Mouse (Mus musculus): ENCODE data around the gene Galk2. TPM values are rescaled to one million over a fixed set of nuclear protein-coding genes. Genes with fewer than 3 reads are reported as not detected.

Galk2 gene
- polyA plus RNA-seq, 1 experiment from 2014 or later = 35.2 TPM

- Histone ChIP-seq H3K9me3 (replicated peaks; ENCODE audit: control insufficient read depth, low read length) (no peaks in the 10 kb centered on the region), H3K27me3 (ENCODE audit: control insufficient read depth, insufficient read depth, low read length) (no peaks in the 10 kb centered on the region), H3K9ac (ENCODE audit: low read depth, low read length) (no peak overlapping the region), H3K4me1 (ENCODE audit: control insufficient read depth, insufficient read depth, low read length) (no peaks in the 10 kb centered on the region), H3K36me3 (ENCODE audit: control insufficient read depth, insufficient read depth, low read length) (peaks cover 18% of the 10 kb centered on the region), H3K4me3 (ENCODE audit: low read depth, low read length) (no peak overlapping the region), H3K4me2 (no peak overlapping the region), H3K27ac (ENCODE audit: low read depth, low read length) (no peak overlapping the region)
- no peak for ATAC-seq (replicated peaks; ENCODE audit: insufficient number of reproducible peaks, low FRiP score, low TSS enrichment)
- WGBS (ENCODE audit: insufficient replicate concordance) = 82% methylated on average over 7 of the region's 7 CpGs
These were observed 20.8 kb upstream of the Galk2 start for GRCm38 (mm10) chr2:125838091-125838490.

DNA sequence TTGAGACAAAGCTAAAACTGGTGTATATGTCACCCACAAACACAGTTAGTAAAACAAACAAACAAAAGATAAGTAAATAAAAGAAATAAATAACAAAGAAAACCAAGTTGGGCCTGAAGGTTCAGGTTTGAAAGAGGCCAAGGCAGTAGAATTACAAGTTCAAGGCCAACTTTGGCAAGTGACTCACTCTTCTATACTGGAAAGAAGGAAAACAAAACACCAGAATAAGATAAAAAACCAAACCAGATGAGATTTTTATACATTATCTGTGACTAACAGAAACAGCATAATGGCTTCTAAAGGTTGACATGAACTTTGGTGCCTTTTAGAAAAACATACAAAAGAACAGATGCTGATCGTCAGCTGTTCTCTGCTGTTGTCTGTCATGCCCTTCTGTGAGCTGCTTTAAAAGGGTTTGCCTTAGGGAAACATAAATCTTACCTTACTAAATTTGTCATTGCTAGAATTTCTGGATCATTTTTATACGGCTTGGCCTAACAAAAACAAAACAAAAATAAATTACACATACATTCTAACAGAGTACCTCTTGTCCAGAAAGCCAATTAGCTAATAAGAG lies 20.1 kb upstream of the Galk2 start:
- H3K4me3 ChIP-seq (ENCODE audit: low read depth, low read length) = no peak overlapping the region
- H3K9me3 ChIP-seq (replicated peaks; ENCODE audit: control insufficient read depth, low read length) = no peaks in the 10 kb centered on the region
- no peaks in the 10 kb centered on the region for H3K4me1 ChIP-seq (ENCODE audit: control insufficient read depth, insufficient read depth, low read length)
- H3K27ac ChIP-seq (ENCODE audit: low read depth, low read length) = no peak overlapping the region
- ATAC-seq (replicated peaks; ENCODE audit: insufficient number of reproducible peaks, low FRiP score, low TSS enrichment) = no peak
- peaks cover 19% of the 10 kb centered on the region for H3K36me3 ChIP-seq (ENCODE audit: control insufficient read depth, insufficient read depth, low read length)
- 71% methylated on average over 2 of the region's 2 CpGs for WGBS (ENCODE audit: insufficient replicate concordance)
- H3K9ac ChIP-seq (ENCODE audit: low read depth, low read length) = no peak overlapping the region
- H3K27me3 ChIP-seq (ENCODE audit: control insufficient read depth, insufficient read depth, low read length) = no peaks in the 10 kb centered on the region
- no peak overlapping the region for H3K4me2 ChIP-seq

- no peaks in the 10 kb centered on the region for H3K27me3 ChIP-seq (ENCODE audit: control insufficient read depth, insufficient read depth, low read length)
- no peak overlapping the region for H3K27ac ChIP-seq (ENCODE audit: low read depth, low read length)
- ATAC-seq (replicated peaks; ENCODE audit: insufficient number of reproducible peaks, low FRiP score, low TSS enrichment) = 0 out of 2 replicates have a peak, but pooled peaks have one; percentile 63
- peaks cover 6% of the 10 kb centered on the region; the same call in 1 of the 2 replicates for H3K36me3 ChIP-seq (ENCODE audit: control insufficient read depth, insufficient read depth, low read length)
- no peaks in the 10 kb centered on the region for H3K4me1 ChIP-seq (ENCODE audit: control insufficient read depth, insufficient read depth, low read length)
- H3K4me2 ChIP-seq = no peak overlapping the region
- H3K9ac ChIP-seq (ENCODE audit: low read depth, low read length) = no peak overlapping the region
- no peaks in the 10 kb centered on the region for H3K9me3 ChIP-seq (replicated peaks; ENCODE audit: control insufficient read depth, low read length)
- WGBS (ENCODE audit: insufficient replicate concordance) = 55% methylated on average over 2 of the region's 2 CpGs
- H3K4me3 ChIP-seq (ENCODE audit: low read depth, low read length) = no peak overlapping the region
These were observed 7.7 kb upstream of the Galk2 start for GRCm38 (mm10) chr2:125851237-125851636.

DNA sequence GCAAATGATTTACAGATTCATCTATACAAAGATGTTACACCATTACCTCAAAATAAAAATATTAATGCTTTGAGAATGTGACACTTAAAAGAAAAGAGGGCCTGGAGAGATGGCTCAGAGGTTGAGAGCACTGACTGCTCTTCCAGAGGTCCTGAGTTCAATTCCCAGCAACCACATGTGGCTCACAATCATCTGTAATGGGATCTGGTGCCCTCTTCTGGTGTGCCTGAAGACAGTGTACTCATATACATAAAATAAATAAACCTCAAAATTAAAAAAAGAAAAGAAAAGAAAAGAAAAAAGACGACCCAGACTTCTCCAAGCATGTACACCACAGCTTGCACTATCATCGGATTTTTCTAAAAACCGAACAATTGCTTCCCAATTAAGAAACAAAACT lies 1.2 kb upstream of the Galk2 start:
- Histone ChIP-seq H3K4me3 (ENCODE audit: low read depth, low read length) (peak overlapping the region; percentile 99), H3K4me1 (ENCODE audit: control insufficient read depth, insufficient read depth, low read length) (no peaks in the 10 kb centered on the region), H3K36me3 (ENCODE audit: control insufficient read depth, insufficient read depth, low read length) (no peaks in the 10 kb centered on the region), H3K27ac (ENCODE audit: low read depth, low read length) (no peak overlapping the region), H3K9ac (ENCODE audit: low read depth, low read length) (no peak overlapping the region), H3K9me3 (replicated peaks; ENCODE audit: control insufficient read depth, low read length) (no peaks in the 10 kb centered on the region), H3K4me2 (peak overlapping the region; percentile 80), H3K27me3 (ENCODE audit: control insufficient read depth, insufficient read depth, low read length) (no peaks in the 10 kb centered on the region)
- WGBS (ENCODE audit: insufficient replicate concordance) = 33% methylated on average over 3 of the region's 3 CpGs
- ATAC-seq (replicated peaks; ENCODE audit: insufficient number of reproducible peaks, low FRiP score, low TSS enrichment) = no peak

- H3K9ac ChIP-seq (ENCODE audit: low read depth, low read length) = no peak overlapping the region
- no peaks in the 10 kb centered on the region for H3K9me3 ChIP-seq (replicated peaks; ENCODE audit: control insufficient read depth, low read length)
- H3K36me3 ChIP-seq (ENCODE audit: control insufficient read depth, insufficient read depth, low read length) = no peaks in the 10 kb centered on the region
- no peak overlapping the region for H3K4me2 ChIP-seq
- H3K4me3 ChIP-seq (ENCODE audit: low read depth, low read length) = no peak overlapping the region
- peaks cover 3% of the 10 kb centered on the region for H3K4me1 ChIP-seq (ENCODE audit: control insufficient read depth, insufficient read depth, low read length)
- H3K27ac ChIP-seq (ENCODE audit: low read depth, low read length) = no peak overlapping the region
- H3K27me3 ChIP-seq (ENCODE audit: control insufficient read depth, insufficient read depth, low read length) = no peaks in the 10 kb centered on the region
- ATAC-seq (replicated peaks; ENCODE audit: insufficient number of reproducible peaks, low FRiP score, low TSS enrichment) = no peak
- WGBS (ENCODE audit: insufficient replicate concordance) = 65% methylated on average over 3 of the region's 3 CpGs
These were observed 4.9 kb downstream of the Galk2 start for GRCm38 (mm10) chr2:125863799-125864198.

- H3K27ac ChIP-seq (ENCODE audit: low read depth, low read length) = no peak overlapping the region
- ATAC-seq (replicated peaks; ENCODE audit: insufficient number of reproducible peaks, low FRiP score, low TSS enrichment) = no peak
- WGBS (ENCODE audit: insufficient replicate concordance) = 83% methylated on average over 1 of the region's 1 CpGs
- H3K27me3 ChIP-seq (ENCODE audit: control insufficient read depth, insufficient read depth, low read length) = no peaks in the 10 kb centered on the region
- H3K4me1 ChIP-seq (ENCODE audit: control insufficient read depth, insufficient read depth, low read length) = peaks cover 3% of the 10 kb centered on the region
- H3K36me3 ChIP-seq (ENCODE audit: control insufficient read depth, insufficient read depth, low read length) = no peaks in the 10 kb centered on the region
- no peak overlapping the region for H3K4me3 ChIP-seq (ENCODE audit: low read depth, low read length)
- H3K4me2 ChIP-seq = no peak overlapping the region
- no peaks in the 10 kb centered on the region for H3K9me3 ChIP-seq (replicated peaks; ENCODE audit: control insufficient read depth, low read length)
- H3K9ac ChIP-seq (ENCODE audit: low read depth, low read length) = no peak overlapping the region
These were observed 5.6 kb downstream of the Galk2 start for GRCm38 (mm10) chr2:125864551-125864950.

GRCm38 (mm10) chr2:125865585-125865984 lies 6.7 kb downstream of the Galk2 start:
- Histone ChIP-seq H3K4me2 (peak overlapping the region; percentile 78), H3K27ac (ENCODE audit: low read depth, low read length) (no peak overlapping the region), H3K9me3 (replicated peaks; ENCODE audit: control insufficient read depth, low read length) (no peaks in the 10 kb centered on the region), H3K27me3 (ENCODE audit: control insufficient read depth, insufficient read depth, low read length) (no peaks in the 10 kb centered on the region), H3K4me1 (ENCODE audit: control insufficient read depth, insufficient read depth, low read length) (peaks cover 3% of the 10 kb centered on the region), H3K4me3 (ENCODE audit: low read depth, low read length) (peak overlapping the region; percentile 67; the same call in 1 of the 2 replicates), H3K36me3 (ENCODE audit: control insufficient read depth, insufficient read depth, low read length) (no peaks in the 10 kb centered on the region), H3K9ac (ENCODE audit: low read depth, low read length) (peak overlapping the region; percentile 80; the same call in 1 of the 2 replicates)
- ATAC-seq (replicated peaks; ENCODE audit: insufficient number of reproducible peaks, low FRiP score, low TSS enrichment) = no peak

DNA sequence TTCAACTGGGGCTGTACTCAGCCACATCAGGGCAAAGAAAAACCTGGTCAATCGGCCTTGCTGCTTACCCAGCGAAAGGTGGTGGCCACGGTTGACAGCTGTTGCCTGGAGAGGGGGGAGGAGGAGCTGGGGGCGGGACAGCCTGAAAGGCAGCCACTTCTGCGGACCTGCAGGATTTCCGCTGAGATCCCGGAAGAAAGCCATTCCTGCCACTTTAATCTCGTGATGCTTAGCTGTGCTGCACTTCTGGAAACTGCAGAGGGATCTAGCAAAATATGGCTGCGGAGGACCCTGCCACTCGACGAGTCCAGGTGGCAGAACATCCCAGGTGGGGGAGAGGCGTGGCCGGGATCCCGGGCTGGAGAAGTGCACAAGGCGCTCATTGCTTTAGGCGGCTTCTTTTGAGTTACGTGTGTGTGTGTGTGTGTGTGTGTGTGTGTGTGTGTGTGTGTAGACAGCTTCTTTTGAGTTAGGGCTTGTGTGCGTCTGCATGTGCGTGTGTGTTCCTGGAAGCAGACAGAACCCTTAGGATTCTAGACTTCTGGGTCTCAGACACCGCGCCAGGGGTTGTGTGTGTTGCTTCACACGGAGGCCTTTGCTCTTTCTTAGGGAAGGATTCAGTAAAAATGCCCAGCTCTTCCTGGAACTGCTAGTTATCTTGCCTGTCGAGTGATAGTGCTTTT lies 7.3 kb downstream of the Galk2 start:
- H3K4me3 ChIP-seq (ENCODE audit: low read depth, low read length) = peak overlapping the region; percentile 67
- H3K4me1 ChIP-seq (ENCODE audit: control insufficient read depth, insufficient read depth, low read length) = peaks cover 3% of the 10 kb centered on the region
- H3K9me3 ChIP-seq (replicated peaks; ENCODE audit: control insufficient read depth, low read length) = no peaks in the 10 kb centered on the region
- WGBS (ENCODE audit: insufficient replicate concordance) = 5% methylated on average over 23 of the region's 23 CpGs
- peak; percentile 77 for ATAC-seq (replicated peaks; ENCODE audit: insufficient number of reproducible peaks, low FRiP score, low TSS enrichment)
- peak overlapping the region; percentile 3; the same call in 1 of the 2 replicates for H3K27ac ChIP-seq (ENCODE audit: low read depth, low read length)
- H3K4me2 ChIP-seq = peak overlapping the region; percentile 78
- no peaks in the 10 kb centered on the region for H3K36me3 ChIP-seq (ENCODE audit: control insufficient read depth, insufficient read depth, low read length)
- peak overlapping the region; percentile 80 for H3K9ac ChIP-seq (ENCODE audit: low read depth, low read length)
- no peaks in the 10 kb centered on the region for H3K27me3 ChIP-seq (ENCODE audit: control insufficient read depth, insufficient read depth, low read length)

DNA sequence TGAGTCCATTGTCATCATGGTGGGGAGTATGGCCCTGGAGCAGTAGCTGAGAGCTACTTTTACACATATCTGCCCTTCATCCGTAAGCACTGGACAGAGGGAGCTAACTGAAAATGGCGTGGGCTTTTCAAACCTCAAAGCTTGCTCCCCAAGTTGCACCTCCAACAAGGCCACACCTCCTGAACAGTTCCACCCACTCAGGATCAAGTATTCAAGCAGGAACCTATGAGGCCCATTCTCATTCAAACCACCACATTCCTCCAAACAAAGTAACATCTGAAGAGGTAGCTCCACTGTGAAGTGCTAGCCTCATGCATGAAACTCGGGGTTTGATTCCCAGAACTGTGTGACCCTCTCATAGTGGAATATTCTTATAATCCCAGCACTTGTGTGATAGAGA lies 9.4 kb downstream of the Galk2 start:
- H3K27me3 ChIP-seq (ENCODE audit: control insufficient read depth, insufficient read depth, low read length) = no peaks in the 10 kb centered on the region
- H3K9me3 ChIP-seq (replicated peaks; ENCODE audit: control insufficient read depth, low read length) = no peaks in the 10 kb centered on the region
- no peak for ATAC-seq (replicated peaks; ENCODE audit: insufficient number of reproducible peaks, low FRiP score, low TSS enrichment)
- no peak overlapping the region for H3K4me2 ChIP-seq
- H3K4me3 ChIP-seq (ENCODE audit: low read depth, low read length) = no peak overlapping the region
- H3K4me1 ChIP-seq (ENCODE audit: control insufficient read depth, insufficient read depth, low read length) = peaks cover 3% of the 10 kb centered on the region
- no peak overlapping the region for H3K27ac ChIP-seq (ENCODE audit: low read depth, low read length)
- H3K36me3 ChIP-seq (ENCODE audit: control insufficient read depth, insufficient read depth, low read length) = no peaks in the 10 kb centered on the region
- H3K9ac ChIP-seq (ENCODE audit: low read depth, low read length) = no peak overlapping the region
- 80% methylated on average over 3 of the region's 3 CpGs for WGBS (ENCODE audit: insufficient replicate concordance)

Measured in heart, embryonic 11.5 days (tissue).